Mouse (Mus musculus): Measurements from ENCODE around the gene Srebf2.
A peak's percentile ranks its signal among the peaks of the same experiment; 100 is the strongest.

The Srebf2 gene

DNA sequence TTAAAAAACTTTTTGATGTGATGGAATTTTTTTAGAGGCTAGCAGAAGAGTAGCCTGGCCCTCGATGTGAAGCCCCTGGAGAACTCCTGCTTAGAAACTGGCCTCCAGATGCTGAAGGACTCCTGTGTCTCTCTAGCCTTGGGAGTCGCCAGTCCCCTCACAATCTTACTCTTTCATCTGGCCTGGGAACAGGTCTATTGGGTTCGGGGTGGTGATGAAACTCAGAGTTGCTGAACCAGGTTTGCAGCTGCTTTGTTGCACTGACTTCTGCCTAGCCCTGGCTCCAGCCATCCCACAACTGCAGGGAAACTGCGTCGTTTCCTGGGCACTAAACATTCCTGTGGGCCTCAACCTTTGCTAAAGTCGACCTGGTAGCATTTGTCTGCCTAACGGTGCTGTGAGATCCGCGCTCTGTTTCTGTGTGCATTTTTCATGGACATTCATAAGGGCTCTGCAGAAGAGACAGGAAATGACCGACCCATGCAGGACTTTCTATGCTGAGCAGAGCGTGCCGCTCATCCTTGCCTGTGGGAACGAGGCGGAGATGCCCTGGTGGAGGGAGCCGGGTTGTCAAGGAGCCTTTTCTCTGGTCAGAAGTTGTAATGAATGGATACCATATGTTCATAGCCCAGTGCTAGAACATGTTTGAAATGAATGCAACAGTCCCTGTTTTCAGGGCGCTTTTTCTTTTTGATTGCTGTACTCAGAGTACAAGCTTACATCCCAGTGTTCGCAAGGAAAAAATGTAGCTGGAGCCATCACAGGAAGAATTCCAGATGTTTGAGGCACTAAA, 11.5 kb downstream of the Srebf2 start:
- DNase-seq: no peak

- DNase-seq: no peak
Observed at GRCm38 (mm10) chr15:82159471-82159870, 12.5 kb downstream of the Srebf2 start.

GRCm38 (mm10) chr15:82160731-82161640, 14.0 kb downstream of the Srebf2 start:
- DNase-seq: no peak

- DNase-seq: no peak
Observed at GRCm38 (mm10) chr15:82161965-82162600, 15.1 kb downstream of the Srebf2 start.

DNA sequence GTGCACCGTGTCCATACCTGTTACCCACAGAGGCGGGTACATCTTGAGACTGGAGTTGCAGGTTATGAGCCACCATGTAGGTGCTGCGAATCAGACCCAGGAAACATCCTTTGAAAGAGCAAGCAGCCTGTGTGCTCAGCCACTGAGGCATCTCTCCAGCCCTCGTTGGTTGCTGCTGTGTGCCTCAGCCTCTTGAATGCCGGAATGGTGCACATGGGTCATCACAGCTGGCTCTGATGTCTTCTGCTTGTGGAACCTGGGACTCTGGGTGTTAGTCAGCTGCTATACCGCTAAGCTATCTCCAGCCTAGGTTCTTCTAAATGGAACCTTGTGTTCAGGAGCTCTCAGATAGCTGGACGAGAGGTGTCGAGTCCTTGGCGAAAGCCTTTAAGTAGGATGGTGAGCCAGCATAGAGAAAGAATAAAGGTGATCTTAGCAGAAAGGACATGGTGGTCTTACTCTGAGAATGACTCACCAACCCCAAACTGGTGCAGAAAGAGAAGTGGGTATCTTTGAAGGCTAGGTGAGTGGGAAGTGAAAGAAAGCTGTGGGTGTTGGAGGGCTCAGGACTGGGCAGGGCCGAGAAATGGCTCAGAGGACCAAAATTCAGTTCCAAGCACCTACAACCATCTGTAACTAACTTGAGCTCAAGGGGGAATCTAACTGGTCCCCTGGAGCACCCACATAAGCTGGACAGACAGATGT, 16.5 kb downstream of the Srebf2 start:
- no peak for DNase-seq

- DNase-seq: no peak
Observed at GRCm38 (mm10) chr15:82164061-82164399, 17.0 kb downstream of the Srebf2 start.

GRCm38 (mm10) chr15:82164496-82164895, 17.5 kb downstream of the Srebf2 start:
- no peak for DNase-seq

- peak; percentile 84 for DNase-seq
Observed at GRCm38 (mm10) chr15:82165332-82166239, 18.6 kb downstream of the Srebf2 start.

DNA sequence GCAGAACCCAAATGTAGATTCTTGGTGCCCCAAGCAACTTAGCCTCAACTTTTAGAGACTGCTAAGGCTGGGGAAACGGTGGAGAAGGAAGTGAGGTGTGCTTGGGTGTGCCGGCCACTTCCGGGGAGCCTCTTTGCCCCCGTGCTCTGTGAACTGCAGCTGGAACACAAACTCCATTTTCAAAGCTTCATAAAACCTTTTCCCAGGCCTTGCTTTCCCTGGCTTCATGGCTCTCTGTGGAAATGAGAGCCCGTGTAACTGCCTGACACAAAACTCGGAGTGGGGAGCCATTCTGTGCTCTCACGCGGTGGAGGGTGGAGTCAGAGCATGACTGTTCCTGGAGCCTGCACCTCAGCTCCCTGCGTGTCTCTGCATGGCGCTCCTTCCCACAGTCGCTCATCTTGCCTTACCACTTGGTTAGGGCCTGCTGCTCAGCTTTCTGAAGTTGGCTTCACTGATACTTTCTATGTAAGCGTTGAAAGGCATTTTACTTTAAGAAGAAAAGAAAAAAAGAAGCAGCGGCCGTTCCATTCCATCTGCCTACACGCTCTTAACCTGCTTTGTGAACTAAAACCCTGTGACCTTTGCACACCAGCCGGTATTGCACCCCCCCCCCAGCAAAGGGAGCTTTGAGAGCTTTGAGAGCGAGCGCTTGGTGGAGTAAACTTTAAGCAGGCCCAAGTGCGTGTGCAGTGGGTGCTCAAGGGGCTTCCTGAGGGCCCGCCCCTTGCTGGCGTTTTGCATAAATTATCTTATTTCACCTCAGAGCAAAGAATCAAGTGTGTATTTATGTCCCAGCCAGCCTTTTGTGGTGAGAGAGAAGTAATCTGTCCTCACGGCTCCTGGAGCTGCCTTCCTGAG, 19.5 kb downstream of the Srebf2 start:
- no peak for DNase-seq

DNA sequence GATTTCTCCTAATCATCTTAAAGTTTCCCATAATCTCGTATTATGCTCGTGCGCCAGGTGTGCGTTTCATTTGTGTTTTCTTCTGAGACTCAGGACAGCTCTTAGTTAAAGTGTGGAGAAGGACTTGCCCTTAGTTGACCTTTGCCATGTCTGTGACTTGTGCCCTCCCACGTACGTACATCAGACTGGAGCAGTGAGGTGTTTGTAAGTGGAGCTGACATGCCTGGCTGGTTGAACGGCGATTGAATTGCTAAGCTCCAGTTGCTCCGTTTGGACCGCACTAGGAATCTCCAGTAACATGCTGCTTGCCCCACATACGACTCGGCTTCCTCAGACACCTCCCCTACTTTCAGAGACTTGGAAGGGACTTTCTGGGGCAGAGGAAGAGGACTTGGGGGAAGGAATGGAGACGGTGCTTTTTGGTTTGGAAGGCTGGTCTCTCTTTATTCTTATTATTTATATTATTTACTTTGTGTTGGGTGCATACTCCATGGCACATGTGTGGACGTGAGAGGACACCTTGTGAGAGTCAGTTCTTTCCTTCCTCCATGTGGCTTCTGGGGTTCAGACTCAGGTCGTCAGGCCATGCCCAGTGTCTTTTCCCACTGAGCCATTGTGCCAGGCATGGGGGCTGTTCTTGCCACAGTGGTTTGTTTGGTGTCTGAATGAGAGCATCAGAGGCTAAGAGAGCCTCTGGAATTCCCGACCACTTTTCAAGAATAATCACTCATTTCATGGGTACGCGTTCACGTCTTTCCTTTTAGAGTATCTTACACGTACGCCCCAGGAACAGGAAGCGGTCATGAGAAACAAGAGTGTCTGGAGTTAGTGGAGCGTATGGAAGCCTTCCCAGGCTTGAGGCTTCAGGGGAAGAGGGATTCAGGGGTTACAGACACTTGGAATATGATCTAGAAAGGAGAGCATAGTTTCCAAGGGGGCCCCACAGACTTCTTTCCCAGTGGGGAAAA, 20.5 kb downstream of the Srebf2 start:
- DNase-seq: no peak

DNA sequence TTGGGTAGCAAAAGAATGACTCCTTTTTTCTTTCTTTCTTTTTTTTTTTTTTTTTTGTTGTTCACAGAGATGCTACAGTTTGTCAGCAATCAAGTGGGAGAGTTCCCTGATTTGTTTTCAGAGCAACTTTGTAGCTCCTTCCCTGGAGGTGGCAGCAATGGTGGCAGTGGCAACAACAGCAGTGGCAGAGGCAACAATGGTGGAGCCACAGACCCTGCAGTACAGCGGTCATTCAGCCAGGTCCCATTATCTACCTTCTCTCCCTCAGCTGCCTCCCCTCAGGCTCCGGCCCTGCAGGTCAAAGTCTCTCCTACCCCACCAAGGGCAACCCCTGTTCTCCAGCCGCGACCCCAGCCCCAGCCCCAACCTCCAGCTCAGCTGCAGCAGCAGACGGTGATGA, 22.7 kb downstream of the Srebf2 start:
- no peak for DNase-seq

DNA sequence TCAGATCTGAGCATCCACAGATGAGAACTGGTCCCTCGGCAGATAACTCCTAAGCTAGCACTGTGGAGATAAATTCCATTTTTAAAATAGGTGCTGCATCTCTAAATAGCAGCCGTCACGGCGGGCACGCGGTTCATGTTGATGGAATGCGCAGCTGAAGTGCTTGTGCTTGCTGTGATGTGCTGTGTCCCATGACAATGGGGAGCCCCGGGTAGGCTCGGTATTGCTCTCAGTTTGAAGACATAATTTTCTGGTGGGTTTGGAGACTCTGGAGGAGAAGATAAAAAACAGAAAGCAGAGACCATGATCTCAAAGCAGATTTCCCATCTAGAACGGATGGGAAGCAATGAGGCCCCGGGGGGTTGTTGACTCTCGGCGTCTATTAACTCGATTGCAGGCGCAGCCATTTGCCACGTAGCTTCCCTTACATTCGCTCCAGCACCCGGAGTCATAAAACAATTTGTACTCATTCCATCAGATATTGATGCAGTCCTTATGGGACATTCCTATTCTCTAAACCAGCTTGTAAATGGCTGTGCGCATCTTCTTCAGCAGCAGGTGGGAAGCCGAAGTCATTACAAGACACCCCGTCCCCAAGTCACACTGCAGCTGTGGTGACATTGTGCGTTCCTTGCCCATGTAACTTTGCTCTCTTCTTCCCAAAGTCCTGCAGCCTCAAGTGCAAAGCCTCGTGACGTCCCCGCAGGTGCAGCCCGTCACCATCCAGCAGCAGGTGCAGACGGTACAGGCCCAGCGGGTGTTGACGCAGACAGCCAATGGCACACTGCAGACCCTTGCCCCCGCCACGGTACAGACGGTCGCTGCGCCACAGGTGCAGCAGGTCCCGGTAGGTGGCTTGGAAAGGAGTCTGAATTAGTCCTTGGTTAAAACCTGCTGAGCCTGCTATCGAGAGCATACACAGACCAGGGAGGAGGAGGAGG, 23.7 kb downstream of the Srebf2 start:
- peak; percentile 50 for DNase-seq

DNA sequence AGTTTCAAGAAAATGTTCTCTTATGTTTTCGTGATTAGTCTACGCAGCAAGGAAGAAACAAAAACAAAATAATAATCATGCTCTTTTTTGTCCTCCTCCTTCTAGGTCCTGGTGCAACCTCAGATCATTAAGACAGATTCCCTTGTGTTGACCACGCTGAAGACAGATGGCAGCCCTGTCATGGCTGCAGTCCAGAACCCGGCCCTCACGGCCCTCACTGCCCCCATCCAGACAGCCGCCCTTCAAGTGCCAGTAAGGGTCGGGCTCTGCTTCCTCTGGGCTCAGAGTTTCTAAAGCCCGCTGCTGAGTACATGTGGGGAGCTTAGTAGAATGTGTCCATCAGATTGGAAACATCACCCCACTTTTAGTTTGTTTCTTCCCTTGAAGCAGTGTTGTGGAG, 25.7 kb downstream of the Srebf2 start:
- DNase-seq: peak; percentile 59

- DNase-seq: no peak
Observed at GRCm38 (mm10) chr15:82175091-82175490, 28.1 kb downstream of the Srebf2 start.

- no peak for DNase-seq
Observed at GRCm38 (mm10) chr15:82177743-82178290, 30.8 kb downstream of the Srebf2 start.

DNA sequence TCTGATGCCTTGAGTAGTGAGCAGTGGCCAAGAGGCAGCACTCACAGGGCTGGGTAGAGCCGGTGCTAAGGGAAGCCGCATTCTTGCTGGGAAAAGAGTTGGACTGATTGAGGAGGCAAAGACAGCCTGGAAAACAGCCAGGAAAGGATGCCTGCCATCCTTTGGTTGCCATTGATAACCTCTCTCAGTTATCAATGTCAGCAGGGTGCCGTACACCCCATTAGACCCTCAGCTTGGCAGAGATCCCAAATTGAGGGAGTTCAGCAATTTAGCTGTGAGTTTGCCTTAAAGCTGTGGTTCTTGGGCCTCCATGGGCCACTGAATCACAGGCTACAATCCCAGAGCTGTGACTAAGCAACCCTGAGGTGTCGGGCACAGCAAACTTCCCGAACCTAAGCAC, 34.1 kb downstream of the Srebf2 start:
- DNase-seq: no peak

DNA sequence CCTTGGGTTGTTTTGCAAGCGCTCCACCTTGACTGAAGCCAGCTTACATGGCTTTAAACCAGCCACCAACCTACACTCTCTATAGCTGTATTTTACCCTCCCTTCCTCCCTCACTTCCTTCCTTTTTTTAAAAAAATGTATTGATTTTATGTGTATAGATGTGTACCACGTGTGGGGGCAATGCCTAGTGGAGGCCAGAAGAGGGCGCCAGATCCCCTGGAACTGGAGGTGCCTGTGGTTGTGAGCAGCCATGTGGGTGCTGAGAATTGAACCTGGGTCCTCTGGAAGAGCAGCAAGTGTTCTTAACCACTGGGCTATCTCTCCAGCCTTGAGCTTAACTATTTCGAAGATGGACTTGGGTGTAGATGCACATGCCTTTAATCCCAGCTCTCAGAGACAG, 35.3 kb downstream of the Srebf2 start:
- no peak for DNase-seq

DNA sequence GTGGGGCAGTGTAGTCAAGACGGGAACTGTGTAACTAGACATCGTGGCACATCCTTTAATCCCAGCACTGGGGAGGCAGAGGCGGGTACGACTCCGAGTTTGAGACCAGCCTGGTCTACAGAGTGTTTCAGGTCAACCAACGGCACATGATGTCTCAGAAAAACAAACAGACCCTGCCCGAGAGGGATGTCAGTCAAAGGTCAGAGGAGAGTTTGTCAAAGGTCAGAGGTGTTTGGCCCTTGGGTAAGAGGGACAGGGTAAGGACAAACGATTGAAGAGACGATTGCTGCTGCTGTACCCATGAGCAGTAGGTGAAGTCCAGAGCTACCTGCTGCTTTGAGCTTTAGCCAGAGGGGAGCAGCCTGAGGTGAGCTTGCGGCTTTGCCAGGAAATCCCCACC, 36.6 kb downstream of the Srebf2 start:
- DNase-seq: no peak
